Mouse (Mus musculus) left cerebral cortex, postnatal 25 days (tissue): Measurements from ENCODE around the gene Klhl29. TPM values are rescaled to one million over a fixed set of nuclear protein-coding genes. Genes with fewer than 3 reads are reported as not detected.

Experiments
- DNase-seq, 2 experiments: peaks; one replicate each; pipeline ENCODE4 v3.0.0; 2022; ENCODE audit warnings: low spot score in 2 of 2, mixed read lengths in 1 of 2
- intact Hi-C: fragments of 180-260 bp; cut with DNase I; formaldehyde crosslinking; loops from one replicate; pipeline ENCODE4 v1.15.1; 2025
- total RNA-seq, 2 experiments: library from RNA; stranded (reverse); gene quantifications; 2 replicates each; pipeline ENCODE4 v1.2.3; 2021

The Klhl29 gene
- total RNA-seq, 2 experiments from 2014 or later: 43.8 to 46.2 TPM

GRCm38 (mm10) chr12:5242551-5243330 lies 132.7 kb downstream of the Klhl29 start:
- DNase-seq: no peak
- intact Hi-C loops: no loop called here

- DNase-seq: peak in 1 of 2 experiments; percentile 62
- intact Hi-C loops: no loop called here
Observed at GRCm38 (mm10) chr12:5239451-5240245, 135.8 kb downstream of the Klhl29 start.

- intact Hi-C loops: no loop called here
- DNase-seq: no peak
Observed at GRCm38 (mm10) chr12:5237078-5237477, 138.4 kb downstream of the Klhl29 start.

- DNase-seq: no peak
- intact Hi-C loops: no loop called here
Observed at GRCm38 (mm10) chr12:5235596-5235995, 139.9 kb downstream of the Klhl29 start.

GRCm38 (mm10) chr12:5230504-5230903 lies 145.0 kb downstream of the Klhl29 start:
- intact Hi-C loops: no loop called here
- DNase-seq: no peak

- no peak for DNase-seq
- intact Hi-C loops: no loop called here
Observed at GRCm38 (mm10) chr12:5226676-5227654, 148.5 kb downstream of the Klhl29 start.

- DNase-seq: no peak
- intact Hi-C loops: no loop called here
Observed at GRCm38 (mm10) chr12:5223595-5223994, 151.9 kb downstream of the Klhl29 start.

- intact Hi-C loops: no loop called here
- DNase-seq: no peak
Observed at GRCm38 (mm10) chr12:5222439-5223202, 152.9 kb downstream of the Klhl29 start.

GRCm38 (mm10) chr12:5219913-5220575 lies 155.4 kb downstream of the Klhl29 start:
- intact Hi-C loops: loop anchor here (2.0 to 5.0 kb wide), 2 partner anchors 25 to 78 kb away; no protein-coding TSS in a partner anchor
- no peak for DNase-seq

GRCm38 (mm10) chr12:5215836-5216747 lies 159.4 kb downstream of the Klhl29 start:
- peak in 1 of 2 experiments; percentile 65 for DNase-seq

GRCm38 (mm10) chr12:5214266-5214665 lies 161.2 kb downstream of the Klhl29 start:
- intact Hi-C loops: no loop called here
- DNase-seq: no peak

More at GRCm38 (mm10) chr12:5215836-5216747, 159.4 kb downstream of the Klhl29 start:
- intact Hi-C loops: loop anchor here (5.0 kb wide), 1 partner anchor 74 kb away; no protein-coding TSS in a partner anchor

- intact Hi-C loops: no loop called here
- DNase-seq: peak; percentile 58 to 59
Observed at GRCm38 (mm10) chr12:5213339-5214104, 162.0 kb downstream of the Klhl29 start.

- DNase-seq: no peak
- intact Hi-C loops: no loop called here
Observed at GRCm38 (mm10) chr12:5211884-5212283, 163.6 kb downstream of the Klhl29 start.

- peak; percentile 78 to 94 for DNase-seq
- intact Hi-C loops: no loop called here
Observed at GRCm38 (mm10) chr12:5210786-5211185, 164.7 kb downstream of the Klhl29 start.

GRCm38 (mm10) chr12:5207941-5208905 lies 167.3 kb downstream of the Klhl29 start:
- intact Hi-C loops: no loop called here
- no peak for DNase-seq
